Mouse (Mus musculus): ENCODE measurements around the gene Mcam. TPM values are rescaled to one million over a fixed set of nuclear protein-coding genes. Genes with fewer than 3 reads are reported as not detected.
A peak's percentile ranks its signal among the peaks of the same experiment; 100 is the strongest.

The Mcam gene
- polyA plus RNA-seq, 1 experiment = 27.9 TPM

DNA sequence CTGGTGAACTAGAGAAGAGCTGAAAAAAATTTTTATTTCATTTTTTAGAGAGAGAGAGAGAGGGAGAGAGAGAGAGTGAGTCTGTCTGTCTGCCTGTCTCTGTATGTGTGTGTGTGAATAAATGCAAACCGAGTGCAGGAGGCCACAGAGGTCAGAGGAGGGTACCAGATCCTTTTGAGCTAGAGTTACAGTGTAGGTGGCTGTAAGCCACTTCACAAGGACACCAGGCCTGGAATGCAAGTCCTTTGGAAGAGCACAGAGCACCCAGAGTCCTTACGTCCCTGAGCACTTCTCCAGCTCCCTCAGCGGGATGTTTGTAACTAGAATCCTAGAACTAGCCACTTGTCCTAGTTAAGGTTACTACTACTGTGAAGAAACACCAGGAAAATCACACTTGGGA lies 25.6 kb downstream of the Mcam start:
- DNase-seq = no peak
- Histone ChIP-seq H3K4me3 (ENCODE audit: insufficient read depth, low read depth, low read length) (no peak overlapping the region), H3K36me3 (ENCODE audit: control insufficient read depth, insufficient read depth, low read length) (peaks cover 8% of the 10 kb centered on the region; the same call in 1 of the 2 replicates), H3K27ac (ENCODE audit: insufficient read depth, low read depth, low read length) (no peak overlapping the region), H3K4me1 (ENCODE audit: control insufficient read depth, insufficient read depth, low read length) (no peaks in the 10 kb centered on the region), H3K27me3 (replicated peaks; ENCODE audit: control insufficient read depth, insufficient read depth, low read length) (no peaks in the 10 kb centered on the region)
- WGBS = 65% methylated on average over 3 of the region's 3 CpGs
- TF ChIP-seq POLR2A (IDR thresholded peaks at IDR 0.05; ENCODE audit: low read depth, low read length) (no peak), CTCF (conservative IDR thresholded peaks at IDR 0.05; ENCODE audit: insufficient read depth, insufficient read length, low read depth, low read length) (no peak)

DNA sequence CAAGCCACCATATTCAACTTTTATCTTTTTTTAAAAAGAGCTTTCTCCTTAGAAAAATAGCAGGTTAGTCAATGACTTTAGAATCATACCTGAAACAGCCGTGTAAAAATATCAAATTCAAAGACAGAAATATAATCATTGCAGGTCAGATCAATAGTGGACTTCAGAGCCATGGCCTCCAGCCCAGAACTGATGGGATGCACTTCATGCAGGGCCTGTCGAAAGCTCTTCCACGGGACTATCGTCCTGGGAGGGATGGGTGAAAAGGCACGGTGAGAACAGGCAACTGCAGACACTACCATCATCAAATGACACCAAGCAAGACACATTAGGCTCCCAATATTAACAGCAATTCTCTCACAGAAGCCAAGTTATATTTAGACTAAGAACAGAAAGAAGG lies 34.7 kb downstream of the Mcam start:
- no peaks in the 10 kb centered on the region for H3K27me3 ChIP-seq (replicated peaks; ENCODE audit: control insufficient read depth, insufficient read depth, low read length)
- TF ChIP-seq POLR2A (IDR thresholded peaks at IDR 0.05; ENCODE audit: low read depth, low read length) = no peak
- no peak for TF ChIP-seq CTCF (conservative IDR thresholded peaks at IDR 0.05; ENCODE audit: insufficient read depth, insufficient read length, low read depth, low read length)
- H3K4me1 ChIP-seq (ENCODE audit: control insufficient read depth, insufficient read depth, low read length) = no peaks in the 10 kb centered on the region
- H3K36me3 ChIP-seq (ENCODE audit: control insufficient read depth, insufficient read depth, low read length) = peaks cover 1% of the 10 kb centered on the region; the same call in 1 of the 2 replicates
- H3K4me3 ChIP-seq (ENCODE audit: insufficient read depth, low read depth, low read length) = no peak overlapping the region
- DNase-seq = no peak
- WGBS = 72% methylated on average over 5 of the region's 5 CpGs
- no peak overlapping the region for H3K27ac ChIP-seq (ENCODE audit: insufficient read depth, low read depth, low read length)

DNA sequence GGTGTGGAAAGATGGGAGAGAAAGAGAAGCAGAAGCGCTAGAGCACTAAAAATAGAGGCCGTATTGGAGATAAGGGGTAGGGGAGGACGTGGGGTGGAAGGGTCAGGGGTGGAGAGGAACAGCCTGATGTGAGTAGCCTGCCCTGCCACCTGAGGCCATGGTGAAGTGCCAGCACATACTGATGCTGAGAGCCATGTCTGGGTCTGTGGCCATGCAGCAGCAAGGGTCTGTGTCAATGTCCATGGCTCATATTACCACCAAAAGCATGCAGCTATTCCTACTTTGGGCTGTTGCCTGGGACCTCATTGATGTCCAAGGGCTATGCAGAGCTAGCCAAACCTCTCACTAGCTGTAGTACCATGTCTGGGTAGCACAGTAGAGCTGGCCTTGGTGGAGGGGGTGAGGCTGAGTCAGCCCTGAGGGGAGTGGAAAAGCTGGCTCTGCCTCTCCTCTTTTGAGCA lies 36.5 kb downstream of the Mcam start:
- WGBS = 90% methylated on average over 3 of the region's 3 CpGs
- DNase-seq = no peak
- no peak for TF ChIP-seq POLR2A (IDR thresholded peaks at IDR 0.05; ENCODE audit: low read depth, low read length)
- TF ChIP-seq CTCF (conservative IDR thresholded peaks at IDR 0.05; ENCODE audit: insufficient read depth, insufficient read length, low read depth, low read length) = no peak
- Histone ChIP-seq H3K4me3 (ENCODE audit: insufficient read depth, low read depth, low read length) (no peak overlapping the region), H3K27me3 (replicated peaks; ENCODE audit: control insufficient read depth, insufficient read depth, low read length) (no peaks in the 10 kb centered on the region), H3K4me1 (ENCODE audit: control insufficient read depth, insufficient read depth, low read length) (peaks cover 2% of the 10 kb centered on the region; the same call in 1 of the 2 replicates), H3K36me3 (ENCODE audit: control insufficient read depth, insufficient read depth, low read length) (no peaks in the 10 kb centered on the region; the same call in 1 of the 2 replicates), H3K27ac (ENCODE audit: insufficient read depth, low read depth, low read length) (no peak overlapping the region)

DNA sequence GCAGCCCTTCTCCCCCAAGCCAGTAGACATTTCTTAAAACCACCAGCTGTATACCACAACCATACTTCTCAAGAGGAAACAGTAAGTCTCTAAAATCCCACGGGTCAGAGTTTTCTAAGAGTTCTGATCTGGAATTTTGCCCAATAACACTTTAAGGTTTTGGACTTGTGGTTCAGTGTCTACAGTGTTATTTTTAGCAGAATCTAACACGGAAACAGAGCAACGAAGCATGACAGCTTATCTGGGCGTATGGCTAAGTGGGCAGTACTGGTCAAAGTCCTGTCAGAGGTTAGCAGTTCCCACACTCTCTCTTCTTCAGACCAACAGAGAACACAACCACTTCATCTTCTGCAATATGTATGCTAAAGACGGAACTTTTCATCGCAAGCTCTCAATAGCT lies 41.3 kb downstream of the Mcam start:
- WGBS = 8% methylated on average over 6 of the region's 6 CpGs
- TF ChIP-seq POLR2A (IDR thresholded peaks at IDR 0.05; ENCODE audit: low read depth, low read length) = no peak
- peak overlapping the region; percentile 56 for H3K27ac ChIP-seq (ENCODE audit: insufficient read depth, low read depth, low read length)
- no peaks in the 10 kb centered on the region for H3K27me3 ChIP-seq (replicated peaks; ENCODE audit: control insufficient read depth, insufficient read depth, low read length)
- H3K4me1 ChIP-seq (ENCODE audit: control insufficient read depth, insufficient read depth, low read length) = peaks cover 10% of the 10 kb centered on the region
- H3K36me3 ChIP-seq (ENCODE audit: control insufficient read depth, insufficient read depth, low read length) = no peaks in the 10 kb centered on the region
- H3K4me3 ChIP-seq (ENCODE audit: insufficient read depth, low read depth, low read length) = no peak overlapping the region
- DNase-seq = peak; percentile 88

DNA sequence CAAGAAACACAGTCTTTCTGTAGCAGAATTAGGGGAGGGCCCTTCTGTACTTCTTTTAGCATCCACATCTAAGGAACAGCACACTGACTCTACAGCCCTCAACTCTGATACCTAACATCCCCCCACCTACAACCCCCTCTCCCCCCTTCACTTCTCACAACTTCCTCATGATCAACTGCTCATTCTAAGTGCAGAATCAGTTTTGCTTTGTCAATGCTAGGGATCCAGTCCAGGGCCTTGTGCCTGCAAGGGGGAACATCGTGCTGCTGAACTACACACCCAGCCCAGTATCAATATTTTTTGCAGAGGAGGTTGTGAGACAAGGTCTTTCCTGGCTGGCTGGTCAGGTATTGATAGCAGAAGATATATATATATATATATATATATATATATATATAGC lies 41.7 kb downstream of the Mcam start:
- no peaks in the 10 kb centered on the region for H3K27me3 ChIP-seq (replicated peaks; ENCODE audit: control insufficient read depth, insufficient read depth, low read length)
- no peak for DNase-seq
- no peaks in the 10 kb centered on the region for H3K36me3 ChIP-seq (ENCODE audit: control insufficient read depth, insufficient read depth, low read length)
- WGBS = 35% methylated on average over 1 of the region's 1 CpGs
- H3K4me3 ChIP-seq (ENCODE audit: insufficient read depth, low read depth, low read length) = no peak overlapping the region
- TF ChIP-seq CTCF (conservative IDR thresholded peaks at IDR 0.05; ENCODE audit: insufficient read depth, insufficient read length, low read depth, low read length) = no peak
- TF ChIP-seq POLR2A (IDR thresholded peaks at IDR 0.05; ENCODE audit: low read depth, low read length) = no peak
- H3K4me1 ChIP-seq (ENCODE audit: control insufficient read depth, insufficient read depth, low read length) = peaks cover 14% of the 10 kb centered on the region
- H3K27ac ChIP-seq (ENCODE audit: insufficient read depth, low read depth, low read length) = peak overlapping the region; percentile 56

DNA sequence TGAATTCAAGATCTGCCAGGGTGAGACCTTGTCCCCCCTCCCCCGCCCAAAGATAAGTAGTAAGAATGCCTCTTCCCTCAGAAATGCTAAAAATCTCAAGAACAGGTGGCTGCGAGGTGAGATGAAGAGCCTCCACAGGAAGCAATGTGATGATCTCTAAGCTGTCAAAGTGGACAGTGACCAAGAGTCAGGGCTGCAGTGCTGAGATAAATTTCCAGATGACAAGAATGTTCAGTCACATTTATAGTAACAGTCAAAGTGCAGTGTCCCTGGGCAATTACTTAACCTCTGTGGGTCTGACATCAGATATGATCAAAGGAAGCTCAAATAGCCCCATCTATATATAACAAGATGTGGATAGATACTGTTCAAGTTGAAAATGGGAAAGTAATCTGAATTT lies 43.1 kb downstream of the Mcam start:
- Histone ChIP-seq H3K27ac (ENCODE audit: insufficient read depth, low read depth, low read length) (no peak overlapping the region), H3K4me1 (ENCODE audit: control insufficient read depth, insufficient read depth, low read length) (peaks cover 16% of the 10 kb centered on the region), H3K36me3 (ENCODE audit: control insufficient read depth, insufficient read depth, low read length) (no peaks in the 10 kb centered on the region), H3K4me3 (ENCODE audit: insufficient read depth, low read depth, low read length) (no peak overlapping the region), H3K27me3 (replicated peaks; ENCODE audit: control insufficient read depth, insufficient read depth, low read length) (no peaks in the 10 kb centered on the region)
- no peak for TF ChIP-seq POLR2A (IDR thresholded peaks at IDR 0.05; ENCODE audit: low read depth, low read length)
- TF ChIP-seq CTCF (conservative IDR thresholded peaks at IDR 0.05; ENCODE audit: insufficient read depth, insufficient read length, low read depth, low read length) = no peak
- no peak for DNase-seq
- WGBS = 84% methylated on average over 2 of the region's 2 CpGs

DNA sequence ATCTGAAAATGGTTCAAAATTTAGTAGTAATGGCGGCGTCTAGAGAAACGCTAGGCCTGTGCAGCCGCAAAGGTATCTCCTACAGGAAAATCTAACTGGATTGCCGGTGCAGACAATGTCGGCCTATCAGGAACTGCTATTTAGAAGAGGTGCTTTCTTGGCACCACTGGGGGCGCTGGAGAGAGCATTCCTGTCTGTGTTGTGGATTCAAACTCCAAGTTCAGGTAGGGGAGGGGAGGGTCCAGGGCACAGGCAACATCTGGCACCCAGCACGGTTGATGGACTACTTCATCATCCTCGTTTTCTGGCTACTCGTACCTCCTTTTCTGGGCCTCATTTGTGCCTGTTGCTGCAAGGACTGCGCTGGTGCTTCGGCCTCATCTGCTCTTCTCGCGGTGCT lies 44.1 kb downstream of the Mcam start:
- 87% methylated on average over 14 of the region's 14 CpGs for WGBS

More for the DNA sequence above, 44.1 kb downstream of the Mcam start:
- H3K36me3 ChIP-seq (ENCODE audit: control insufficient read depth, insufficient read depth, low read length) = no peaks in the 10 kb centered on the region
- peak; percentile 42; the same call in 1 of the 2 replicates for TF ChIP-seq CTCF (conservative IDR thresholded peaks at IDR 0.05; ENCODE audit: insufficient read depth, insufficient read length, low read depth, low read length)
- TF ChIP-seq POLR2A (IDR thresholded peaks at IDR 0.05; ENCODE audit: low read depth, low read length) = no peak
- peaks cover 16% of the 10 kb centered on the region for H3K4me1 ChIP-seq (ENCODE audit: control insufficient read depth, insufficient read depth, low read length)
- peak; percentile 28 for DNase-seq
- H3K27ac ChIP-seq (ENCODE audit: insufficient read depth, low read depth, low read length) = no peak overlapping the region
- no peaks in the 10 kb centered on the region for H3K27me3 ChIP-seq (replicated peaks; ENCODE audit: control insufficient read depth, insufficient read depth, low read length)
- no peak overlapping the region for H3K4me3 ChIP-seq (ENCODE audit: insufficient read depth, low read depth, low read length)

All from kidney, adult 2 months (tissue).